Mouse (Mus musculus): ENCODE measurements at regions not wholly inside any gene's neighbourhood (a gene's known extent, or its start where the extent isn't known, plus 50 kb on each side); places are given as distances from the start of the nearest gene placed in this dataset.

GRCm38 (mm10) chr17:41629691-41630090 is 686.1 kb upstream of the Ptchd4 start:
- no peak for DNase-seq (ENCODE audit: low read depth, low spot score)

- DNase-seq (ENCODE audit: low read depth, low spot score), result peak; percentile 85
These were observed 688.2 kb upstream of the Ptchd4 start for GRCm38 (mm10) chr17:41627576-41627975.

- DNase-seq (ENCODE audit: low read depth, low spot score), result peak; percentile 10
These were observed 659.6 kb upstream of the Cenpq start for GRCm38 (mm10) chr17:41594431-41594830.
